Mouse (Mus musculus) kidney, adult 2 months (tissue): ENCODE data around the gene Rpl19.

ENCODE experiments used
- CTCF ChIP-seq: fragments of 200-500 bp; conservative IDR thresholded peaks from 2 replicates; pipeline ENCODE4 v1.5.1; 2011; ENCODE audit warnings: low read depth, mild to moderate bottlenecking, control low read depth, low read length, moderate library complexity, mixed read lengths; ENCODE audit not compliant: insufficient read depth, insufficient read length
- POLR2A ChIP-seq: fragments of 200-500 bp; IDR thresholded peaks from one replicate; pipeline ENCODE4 v1.6.1; 2011; ENCODE audit warnings: low read depth, low read length, control low read depth

DNA sequence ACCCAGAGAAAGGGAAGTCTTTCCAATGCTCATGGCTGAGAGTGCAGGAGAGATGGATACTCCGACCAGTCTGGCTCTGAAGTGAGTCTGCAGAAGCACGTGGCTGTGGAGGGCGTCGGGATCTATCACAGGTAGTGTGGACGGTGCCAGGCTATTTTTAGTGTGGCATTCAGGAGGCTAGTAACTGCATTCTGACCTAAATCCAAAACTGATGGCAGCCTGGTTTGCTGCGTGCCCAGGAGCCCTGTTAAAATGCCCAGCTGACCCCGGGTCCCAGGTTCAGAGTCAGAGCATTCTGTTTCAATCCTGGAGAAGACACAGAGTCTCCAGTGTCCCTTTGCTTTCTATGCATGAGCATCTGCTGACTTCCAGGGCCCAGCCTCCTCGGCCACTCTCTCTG is 50.6 kb downstream of the Rpl19 start:
- TF ChIP-seq CTCF (no peak), POLR2A (no peak)
